Mouse (Mus musculus) heart, embryonic 15.5 days (tissue): ENCODE measurements at regions not wholly inside any gene's neighbourhood (a gene's known extent, or its start where the extent isn't known, plus 50 kb on each side); places are given as distances from the start of the nearest gene placed in this dataset.
A peak's percentile ranks its signal among the peaks of the same experiment; 100 is the strongest.

Experiments used
- ATAC-seq: fragments of 200-750 bp; cut with Nextera tagmentation; replicated peaks from 2 replicates; pipeline ENCODE4 v1.8.0; 2017; ENCODE audit warnings: low read depth, moderate TSS enrichment; ENCODE audit not compliant: insufficient number of reproducible peaks, insufficient read depth, low FRiP score
- H3K27ac ChIP-seq: fragments of 300-500 bp; sonication (generic); 2 replicates; pipeline ENCODE4 v1.5.1; 2015; ENCODE audit warnings: mild to moderate bottlenecking, inconsistent platforms
- H3K27me3 ChIP-seq: fragments of 300-500 bp; sonication (generic); 2 replicates; pipeline ENCODE4 v1.6.1; 2015; ENCODE audit warnings: inconsistent platforms
- H3K36me3 ChIP-seq: fragments of 300-500 bp; sonication (generic); 2 replicates; pipeline ENCODE4 v1.6.1; 2015; ENCODE audit warnings: mild to moderate bottlenecking, inconsistent platforms
- H3K4me1 ChIP-seq: fragments of 300-500 bp; sonication (generic); replicated peaks from 2 replicates; pipeline ENCODE4 v1.6.1; 2015; ENCODE audit warnings: inconsistent platforms
- H3K4me2 ChIP-seq: fragments of 300-500 bp; sonication (generic); 2 replicates; pipeline ENCODE4 v1.6.1; 2015; ENCODE audit warnings: inconsistent platforms, mild to moderate bottlenecking, moderate library complexity
- H3K4me3 ChIP-seq: fragments of 300-500 bp; sonication (generic); 2 replicates; pipeline ENCODE4 v1.5.1; 2015; ENCODE audit warnings: mild to moderate bottlenecking, inconsistent platforms
- H3K9ac ChIP-seq: fragments of 300-500 bp; sonication (generic); 2 replicates; pipeline ENCODE4 v1.6.1; 2015; ENCODE audit warnings: mild to moderate bottlenecking, inconsistent platforms
- H3K9me3 ChIP-seq: fragments of 300-500 bp; sonication (generic); replicated peaks from 2 replicates; pipeline ENCODE4 v1.6.1; 2016; ENCODE audit warnings: inconsistent platforms
- WGBS: fragments of 180-500 bp; shearing (Covaris S2); methylation state at CpG from one replicate; pipeline ENCODE4 v1.1.7; 2015; ENCODE audit warnings: mixed read lengths; 5-methylcytosine and 5-hydroxymethylcytosine counted together

GRCm38 (mm10) chr12:51294971-51295477, 52.8 kb upstream of the G2e3 start:
- Histone ChIP-seq H3K27ac (no peak overlapping the region), H3K27me3 (no peaks in the 10 kb centered on the region), H3K4me3 (no peak overlapping the region), H3K4me2 (no peak overlapping the region), H3K9ac (no peak overlapping the region), H3K9me3 (no peaks in the 10 kb centered on the region), H3K36me3 (no peaks in the 10 kb centered on the region), H3K4me1 (no peaks in the 10 kb centered on the region)
- 77% methylated on average over 4 of the region's 4 CpGs for WGBS
- ATAC-seq: no peak

- Histone ChIP-seq H3K27ac (no peak overlapping the region), H3K9me3 (no peaks in the 10 kb centered on the region), H3K4me3 (no peak overlapping the region), H3K4me2 (no peak overlapping the region), H3K27me3 (no peaks in the 10 kb centered on the region), H3K36me3 (no peaks in the 10 kb centered on the region), H3K9ac (no peak overlapping the region), H3K4me1 (no peaks in the 10 kb centered on the region)
- 82% methylated on average over 1 of the region's 1 CpGs for WGBS
- ATAC-seq: no peak
These were observed 69.5 kb upstream of the G2e3 start for GRCm38 (mm10) chr12:51278358-51278757.

- Histone ChIP-seq H3K4me3 (peak overlapping the region; percentile 11; the same call in 1 of the 2 replicates), H3K36me3 (no peaks in the 10 kb centered on the region), H3K9me3 (no peaks in the 10 kb centered on the region), H3K27ac (no peak overlapping the region), H3K27me3 (no peaks in the 10 kb centered on the region), H3K4me2 (peak overlapping the region; percentile 35; the same call in 1 of the 2 replicates), H3K9ac (no peak overlapping the region), H3K4me1 (no peaks in the 10 kb centered on the region)
- 44% methylated on average over 14 of the region's 14 CpGs for WGBS
- ATAC-seq: no peak
These were observed 71.9 kb upstream of the G2e3 start for GRCm38 (mm10) chr12:51275818-51276538.

- ATAC-seq: no peak
- Histone ChIP-seq H3K4me1 (no peaks in the 10 kb centered on the region), H3K9ac (no peak overlapping the region), H3K9me3 (no peaks in the 10 kb centered on the region), H3K27ac (no peak overlapping the region), H3K27me3 (no peaks in the 10 kb centered on the region), H3K4me3 (no peak overlapping the region), H3K4me2 (no peak overlapping the region), H3K36me3 (no peaks in the 10 kb centered on the region)
- 73% methylated on average over 5 of the region's 5 CpGs for WGBS
These were observed 74.4 kb upstream of the G2e3 start for GRCm38 (mm10) chr12:51273486-51273885.

GRCm38 (mm10) chr12:51242839-51243238, 105.0 kb upstream of the G2e3 start:
- H3K4me3 ChIP-seq: no peak overlapping the region
- H3K9ac ChIP-seq: no peak overlapping the region
- H3K9me3 ChIP-seq: no peaks in the 10 kb centered on the region
- H3K4me2 ChIP-seq: no peak overlapping the region
- H3K4me1 ChIP-seq: no peaks in the 10 kb centered on the region
- no peaks in the 10 kb centered on the region for H3K36me3 ChIP-seq
- 72% methylated on average over 7 of the region's 7 CpGs for WGBS
- no peak overlapping the region for H3K27ac ChIP-seq
- no peaks in the 10 kb centered on the region for H3K27me3 ChIP-seq
- ATAC-seq: no peak

- Histone ChIP-seq H3K4me3 (no peak overlapping the region), H3K27me3 (no peaks in the 10 kb centered on the region), H3K27ac (no peak overlapping the region), H3K4me2 (no peak overlapping the region), H3K9ac (no peak overlapping the region), H3K4me1 (no peaks in the 10 kb centered on the region), H3K36me3 (no peaks in the 10 kb centered on the region), H3K9me3 (no peaks in the 10 kb centered on the region)
- 85% methylated on average over 7 of the region's 7 CpGs for WGBS
- ATAC-seq: no peak
These were observed 106.6 kb upstream of the G2e3 start for GRCm38 (mm10) chr12:51241131-51241781.

- no peak overlapping the region for H3K4me3 ChIP-seq
- H3K4me1 ChIP-seq: no peaks in the 10 kb centered on the region
- WGBS: 35% methylated on average over 2 of the region's 2 CpGs
- H3K9ac ChIP-seq: no peak overlapping the region
- H3K36me3 ChIP-seq: no peaks in the 10 kb centered on the region
- H3K4me2 ChIP-seq: no peak overlapping the region
- no peak for ATAC-seq
- H3K9me3 ChIP-seq: no peaks in the 10 kb centered on the region
- H3K27me3 ChIP-seq: no peaks in the 10 kb centered on the region
- H3K27ac ChIP-seq: no peak overlapping the region
These were observed 136.2 kb upstream of the G2e3 start for GRCm38 (mm10) chr12:51211691-51212090.

GRCm38 (mm10) chr12:51196289-51196688, 151.6 kb upstream of the G2e3 start:
- Histone ChIP-seq H3K36me3 (no peaks in the 10 kb centered on the region), H3K9ac (no peak overlapping the region), H3K9me3 (no peaks in the 10 kb centered on the region), H3K27ac (no peak overlapping the region), H3K27me3 (no peaks in the 10 kb centered on the region), H3K4me2 (no peak overlapping the region), H3K4me1 (no peaks in the 10 kb centered on the region; the same call in 1 of the 2 replicates), H3K4me3 (no peak overlapping the region)
- no peak for ATAC-seq
- WGBS: 57% methylated on average over 5 of the region's 5 CpGs

- ATAC-seq: no peak
- no peaks in the 10 kb centered on the region for H3K27me3 ChIP-seq
- H3K27ac ChIP-seq: no peak overlapping the region
- no peak overlapping the region for H3K4me2 ChIP-seq
- H3K4me1 ChIP-seq: no peaks in the 10 kb centered on the region; the same call in 1 of the 2 replicates
- no peaks in the 10 kb centered on the region for H3K36me3 ChIP-seq
- 53% methylated on average over 8 of the region's 8 CpGs for WGBS
- no peak overlapping the region for H3K4me3 ChIP-seq
- H3K9ac ChIP-seq: no peak overlapping the region
- no peaks in the 10 kb centered on the region for H3K9me3 ChIP-seq
These were observed 152.7 kb upstream of the G2e3 start for GRCm38 (mm10) chr12:51195136-51195535.

GRCm38 (mm10) chr12:51190754-51191153, 157.1 kb upstream of the G2e3 start:
- Histone ChIP-seq H3K27me3 (no peaks in the 10 kb centered on the region), H3K27ac (no peak overlapping the region), H3K9me3 (no peaks in the 10 kb centered on the region), H3K4me2 (no peak overlapping the region), H3K4me1 (no peaks in the 10 kb centered on the region; the same call in 1 of the 2 replicates), H3K4me3 (no peak overlapping the region), H3K36me3 (no peaks in the 10 kb centered on the region), H3K9ac (no peak overlapping the region)
- no peak for ATAC-seq
- 47% methylated on average over 1 of the region's 1 CpGs for WGBS

- no peak overlapping the region for H3K9ac ChIP-seq
- H3K9me3 ChIP-seq: no peaks in the 10 kb centered on the region
- H3K36me3 ChIP-seq: no peaks in the 10 kb centered on the region
- H3K4me2 ChIP-seq: no peak overlapping the region
- no peak overlapping the region for H3K4me3 ChIP-seq
- no peak for ATAC-seq
- WGBS: 43% methylated on average over 5 of the region's 5 CpGs
- no peaks in the 10 kb centered on the region for H3K27me3 ChIP-seq
- no peak overlapping the region for H3K27ac ChIP-seq
- no peaks in the 10 kb centered on the region; the same call in 1 of the 2 replicates for H3K4me1 ChIP-seq
These were observed 157.7 kb upstream of the G2e3 start for GRCm38 (mm10) chr12:51190186-51190585.

GRCm38 (mm10) chr12:51188229-51188628, 159.6 kb upstream of the G2e3 start:
- Histone ChIP-seq H3K4me1 (no peaks in the 10 kb centered on the region), H3K4me2 (no peak overlapping the region), H3K4me3 (no peak overlapping the region), H3K27ac (no peak overlapping the region), H3K9ac (no peak overlapping the region), H3K36me3 (no peaks in the 10 kb centered on the region), H3K27me3 (no peaks in the 10 kb centered on the region), H3K9me3 (no peaks in the 10 kb centered on the region)
- ATAC-seq: no peak
